Mouse (Mus musculus) adrenal gland, postnatal 14 days (tissue): ENCODE measurements around the gene Astn1. TPM values are rescaled to one million over a fixed set of nuclear protein-coding genes. Genes with fewer than 3 reads are reported as not detected.

ENCODE experiments used
- DNase-seq: peaks from one replicate; pipeline ENCODE4 v3.0.0; 2021; ENCODE audit warnings: mixed read lengths
- long read RNA-seq, 2 experiments: library from polyadenylated mRNA; stranded (forward); transcript quantifications; one replicate each; pipeline ENCODE4 v2.0.0; 2021
- total RNA-seq: library from RNA; stranded (reverse); gene quantifications from 2 replicates; pipeline ENCODE4 v1.2.3, GENCODE M21; 2021

The Astn1 gene
- 5.6 and 9.1 TPM in 2 replicates for total RNA-seq
- long read RNA-seq, experiment 1 = 0 reads
- long read RNA-seq, experiment 2 = 0 reads

DNA sequence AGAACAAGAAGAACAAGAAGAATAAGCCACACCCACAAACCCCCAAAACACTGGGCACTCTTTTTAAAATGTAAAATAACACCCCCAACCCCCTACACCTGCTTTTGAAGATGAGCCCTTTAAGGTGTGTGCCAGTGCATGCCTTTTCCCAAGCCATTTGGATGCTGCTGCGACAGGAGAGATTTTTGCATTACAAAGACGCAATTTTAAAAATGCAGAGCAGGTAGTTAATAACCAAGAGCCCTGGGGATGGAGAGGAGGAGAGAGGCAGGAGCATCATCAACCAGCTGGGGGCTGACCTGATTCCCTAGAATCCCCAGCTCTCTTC, at the start of gene Astn1:
Gene Astn1, plus strand, starts transcription at position 310 of the 328 bp plus-strand sequence.
- DNase-seq = no peak

DNA sequence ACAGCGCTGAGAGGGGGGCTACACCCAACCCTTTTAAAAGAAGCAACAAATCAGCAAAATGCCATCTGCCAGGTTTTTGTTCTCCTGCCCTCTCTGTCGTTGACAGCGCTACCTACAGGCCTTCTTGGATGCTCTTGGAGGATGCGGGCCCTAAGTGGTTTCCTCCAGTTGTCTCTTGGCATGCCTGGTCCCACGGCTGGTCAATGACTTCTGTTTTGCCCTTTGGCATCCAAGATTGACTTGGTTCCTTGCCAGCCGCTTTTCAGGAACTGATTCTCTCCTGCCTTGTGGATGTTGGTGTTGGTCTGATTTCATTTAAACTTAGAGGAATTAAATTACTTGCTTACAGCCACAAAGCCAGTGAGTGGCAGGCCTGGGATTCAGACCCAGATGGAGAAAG, 38.7 kb upstream of the Astn1 start:
- DNase-seq = no peak

DNA sequence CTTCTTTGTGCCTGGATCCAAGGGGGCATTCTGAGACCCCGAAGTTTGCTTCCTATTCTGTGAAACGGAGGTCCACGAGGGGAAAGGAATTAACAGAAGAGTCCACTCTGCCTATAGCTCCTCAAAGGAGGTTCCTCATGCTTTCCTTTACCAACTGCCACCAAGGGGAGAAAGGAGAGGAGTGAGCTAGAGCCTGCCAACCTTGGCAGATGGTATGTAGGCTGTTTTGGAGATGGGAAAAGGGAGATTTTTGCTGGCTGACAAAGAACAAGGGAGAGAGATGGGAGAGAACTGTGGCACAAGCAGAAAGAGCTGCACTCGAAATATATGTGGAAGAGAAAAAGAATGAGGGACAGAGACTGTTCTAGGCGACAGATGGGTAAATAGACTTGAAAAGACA, 33.9 kb upstream of the Astn1 start:
- DNase-seq = no peak

DNA sequence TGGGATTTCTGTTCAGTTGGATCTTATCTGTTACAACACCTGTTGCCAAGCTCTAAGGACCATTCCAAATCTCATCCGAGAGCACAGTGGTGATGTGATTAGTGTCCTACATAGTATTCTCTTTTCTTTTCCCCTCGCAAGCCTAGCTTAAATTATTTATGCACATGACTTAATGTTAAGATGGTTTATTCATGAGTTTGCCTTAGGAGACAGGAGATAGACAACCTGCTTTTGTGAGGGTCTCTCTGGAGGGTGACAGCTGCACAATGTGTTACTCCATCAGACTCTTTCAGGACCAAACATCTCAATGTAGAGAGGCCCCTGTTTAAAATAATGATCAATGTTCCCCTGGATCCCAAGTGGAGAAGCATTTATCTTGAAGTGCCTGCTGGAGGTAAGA, 33.2 kb upstream of the Astn1 start:
- no peak for DNase-seq

DNA sequence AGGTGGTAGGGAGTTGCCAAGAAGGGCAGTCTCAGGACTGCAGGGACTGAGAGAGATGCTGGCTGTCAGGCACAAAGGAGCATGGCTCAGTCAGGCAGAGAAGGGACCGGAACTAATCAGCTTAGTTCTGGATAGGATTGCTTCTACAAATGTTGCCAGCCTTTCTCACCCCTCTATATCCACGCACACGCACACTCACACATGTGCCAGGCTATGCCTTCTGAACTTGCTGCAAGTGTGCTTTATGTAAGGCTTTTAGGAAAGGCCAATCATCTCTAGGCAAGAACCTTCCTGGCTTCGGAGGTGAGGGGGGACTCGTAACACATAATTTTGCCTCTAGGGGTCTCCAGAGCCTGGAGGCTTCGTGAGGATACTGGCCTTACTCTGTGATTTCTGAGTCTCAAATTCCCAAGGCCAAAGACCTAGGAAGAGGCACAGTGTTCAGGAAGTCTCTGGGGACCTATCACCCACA, 18.8 kb upstream of the Astn1 start:
- DNase-seq = no peak

DNA sequence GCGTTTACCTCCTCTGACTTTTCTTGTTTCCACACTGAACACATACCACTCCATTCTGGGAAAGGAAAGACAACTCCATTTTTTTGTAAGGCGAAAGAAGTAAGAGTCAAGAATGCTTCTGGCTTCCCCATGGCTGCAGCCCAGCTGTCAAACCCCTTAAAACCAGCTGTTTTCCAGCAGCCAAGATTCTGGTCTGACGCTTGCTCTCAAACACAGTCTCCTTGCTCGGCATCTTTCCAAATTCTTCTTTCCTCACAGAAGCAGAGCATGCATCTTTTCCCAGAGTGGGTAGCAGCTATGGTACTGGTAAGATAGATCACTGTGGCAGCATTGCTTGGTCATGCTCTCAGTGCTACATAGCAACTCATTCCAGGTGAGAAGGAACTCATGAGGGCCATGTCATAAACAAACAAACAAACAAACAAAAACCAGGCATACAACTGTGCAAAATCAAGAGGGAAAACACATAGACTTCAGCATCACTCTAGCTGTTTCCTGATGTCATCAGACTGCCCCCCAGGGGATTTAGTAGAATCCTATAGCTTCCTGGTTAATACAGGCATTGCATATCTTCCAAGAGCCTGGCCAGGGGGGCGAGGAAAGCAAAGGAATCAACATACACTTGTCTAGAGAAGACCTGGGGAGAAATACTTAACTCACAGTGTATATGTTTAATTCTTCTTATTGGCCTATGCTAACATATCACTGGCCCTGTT, 8.3 kb upstream of the Astn1 start:
- DNase-seq = no peak

DNA sequence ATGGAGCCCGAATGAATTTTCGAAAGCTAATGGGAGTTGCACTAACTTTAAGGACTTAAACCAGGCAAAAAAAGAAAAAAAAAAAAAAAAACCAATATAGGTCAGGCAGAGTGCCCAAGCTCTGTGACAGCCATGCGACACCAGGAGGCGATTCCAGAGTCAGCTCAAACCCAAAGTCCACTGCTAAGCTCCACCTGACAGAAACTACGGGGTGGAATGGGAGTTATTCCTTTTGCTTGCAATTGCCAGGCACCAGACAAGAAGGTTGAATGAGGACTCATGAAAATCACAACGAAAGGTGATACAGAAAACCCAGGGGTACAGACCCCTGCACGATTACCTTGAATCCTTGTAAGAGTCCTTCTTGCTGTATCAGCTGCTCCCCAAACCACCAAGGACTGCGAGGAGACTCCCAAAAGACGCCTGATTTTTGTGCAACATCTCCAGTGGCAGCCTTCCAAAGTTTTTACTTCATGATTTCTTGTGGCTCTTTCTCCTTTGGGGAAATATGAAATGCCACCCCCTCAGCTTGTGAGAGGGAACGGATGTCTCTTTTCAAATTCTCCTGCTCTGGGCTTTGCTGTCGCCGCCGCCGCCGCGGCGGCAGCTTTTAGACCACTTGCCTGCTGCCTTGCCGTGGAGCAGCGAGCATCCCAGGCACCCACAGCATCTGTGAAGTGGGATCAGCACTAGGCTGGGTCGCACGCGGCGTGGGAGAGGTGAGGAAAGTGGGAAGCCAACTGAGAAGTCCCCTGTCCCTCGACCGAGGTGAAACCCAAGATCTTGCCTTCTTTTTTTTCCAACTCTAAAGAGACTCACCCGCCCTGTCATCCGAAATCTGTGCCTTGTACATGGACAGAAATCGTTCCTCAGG, 6.7 kb upstream of the Astn1 start:
- DNase-seq = peak; percentile 21

DNA sequence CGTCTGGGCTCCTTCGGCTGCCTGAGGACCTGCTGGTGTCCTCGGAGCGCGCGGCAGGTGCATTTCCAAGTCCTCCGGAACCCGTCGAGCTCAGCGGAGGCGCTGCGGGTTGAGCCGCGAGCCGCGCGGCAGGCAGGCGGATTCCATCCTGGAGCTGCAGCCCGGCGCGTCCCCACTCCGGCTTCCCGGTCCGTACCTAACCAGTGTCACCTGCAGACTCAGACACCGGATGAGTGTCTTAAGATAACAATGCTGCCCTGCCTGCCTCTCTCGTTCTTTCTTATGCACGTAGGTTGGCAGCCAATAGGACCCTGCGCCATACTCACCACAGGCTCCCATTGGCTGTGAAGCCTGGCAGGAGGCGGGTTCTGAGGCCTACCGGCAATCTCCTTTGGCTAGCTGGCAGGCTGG, 6.0 kb upstream of the Astn1 start, which contains the start of gene Brinp2:
Gene Brinp2, minus strand, starts transcription at position 276 of the 411 bp plus-strand sequence.
- peak; percentile 84 for DNase-seq

DNA sequence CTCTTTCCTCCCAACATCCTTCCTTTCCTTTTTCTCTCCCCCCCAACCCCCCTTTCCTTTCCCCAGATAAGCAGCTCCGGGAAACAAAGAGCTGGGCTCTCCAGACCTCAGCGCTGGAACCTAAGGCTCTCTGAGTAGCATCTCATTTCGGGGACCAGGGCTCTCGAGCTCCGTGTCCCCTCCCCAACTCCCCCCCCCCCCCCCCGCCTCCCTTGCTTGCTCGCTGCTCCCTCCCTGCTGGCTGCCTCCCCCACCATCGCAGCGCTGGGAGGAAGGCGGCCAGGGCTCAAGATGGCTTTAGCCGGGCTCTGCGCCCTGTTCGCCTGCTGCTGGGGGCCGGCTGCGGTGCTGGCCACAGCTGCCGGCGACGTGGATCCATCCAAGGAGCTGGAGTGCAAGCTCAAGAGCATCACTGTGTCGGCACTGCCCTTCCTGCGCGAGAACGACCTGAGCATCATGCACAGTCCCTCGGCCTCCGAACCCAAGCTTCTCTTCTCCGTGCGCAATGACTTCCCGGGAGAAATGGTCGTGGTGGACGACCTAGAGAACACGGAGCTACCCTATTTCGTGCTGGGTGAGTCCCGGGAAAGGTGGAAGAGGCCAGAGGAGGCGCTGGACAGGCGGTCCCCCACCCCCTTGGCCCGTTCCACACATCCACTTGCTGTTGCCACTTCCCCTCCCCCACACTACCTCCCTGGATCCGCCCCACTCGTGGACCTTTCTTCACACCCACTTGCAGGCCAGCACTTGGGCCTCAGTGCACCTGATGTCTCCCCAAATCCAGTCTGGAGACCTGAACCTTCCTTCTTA, 424 bp downstream of the Astn1 start:
- no peak for DNase-seq

DNA sequence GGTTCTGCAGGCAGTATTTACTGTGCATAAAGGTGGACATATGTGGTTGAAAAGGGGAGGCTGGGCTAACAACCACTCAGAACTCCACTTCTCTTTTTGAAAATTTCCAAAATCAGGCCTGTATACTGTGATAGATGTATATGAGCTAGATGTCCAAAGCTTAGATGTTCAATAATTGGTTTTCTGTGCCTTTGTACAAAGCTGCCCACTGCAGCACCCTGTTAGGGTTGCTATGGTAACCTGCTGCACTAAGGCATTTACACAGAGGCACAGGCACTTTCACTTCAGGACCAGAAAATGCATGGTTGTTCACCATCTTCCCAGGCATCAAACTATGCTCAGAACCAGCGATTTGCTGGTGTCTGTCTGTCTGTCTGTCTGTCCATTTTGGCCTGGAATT, 2.4 kb downstream of the Astn1 start:
- DNase-seq = no peak

DNA sequence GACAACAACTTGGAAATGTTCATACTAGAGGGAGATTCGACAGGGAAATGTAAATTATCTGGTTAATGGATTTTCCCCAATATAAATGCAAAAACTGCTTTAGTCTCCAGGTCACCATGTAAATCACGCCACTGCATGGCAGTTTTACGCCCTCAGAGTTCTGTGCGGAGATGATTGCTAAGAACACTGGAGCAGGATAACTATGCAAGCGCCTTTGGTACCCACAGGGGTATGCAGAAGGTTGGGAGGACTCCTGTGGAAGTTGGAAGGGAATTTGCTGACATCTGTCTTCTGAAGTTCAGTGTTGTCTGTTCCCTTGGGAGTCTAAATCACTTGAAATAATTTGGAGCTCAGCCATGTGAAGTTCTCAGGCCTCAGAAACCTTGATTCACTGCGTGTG, 20.2 kb downstream of the Astn1 start:
- no peak for DNase-seq

DNA sequence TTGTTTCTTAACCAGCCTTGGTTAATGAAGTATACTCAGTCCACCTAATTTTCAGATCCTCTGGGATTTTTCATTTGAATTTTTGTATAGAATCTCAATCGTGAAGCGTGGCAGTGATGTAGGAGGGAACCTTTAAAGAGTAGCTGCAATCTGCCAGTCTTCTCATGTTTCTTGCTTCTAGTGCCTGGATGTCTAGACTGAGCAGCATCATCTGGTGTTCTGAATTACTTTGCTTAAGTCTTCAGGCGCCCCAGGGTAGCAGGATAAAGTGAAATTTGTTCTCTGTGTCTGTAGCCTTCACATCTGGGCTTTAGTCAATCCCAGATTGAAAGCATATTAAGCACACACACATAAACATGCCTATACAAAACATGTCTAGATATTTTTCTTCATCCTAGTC, 21.1 kb downstream of the Astn1 start:
- DNase-seq = no peak

DNA sequence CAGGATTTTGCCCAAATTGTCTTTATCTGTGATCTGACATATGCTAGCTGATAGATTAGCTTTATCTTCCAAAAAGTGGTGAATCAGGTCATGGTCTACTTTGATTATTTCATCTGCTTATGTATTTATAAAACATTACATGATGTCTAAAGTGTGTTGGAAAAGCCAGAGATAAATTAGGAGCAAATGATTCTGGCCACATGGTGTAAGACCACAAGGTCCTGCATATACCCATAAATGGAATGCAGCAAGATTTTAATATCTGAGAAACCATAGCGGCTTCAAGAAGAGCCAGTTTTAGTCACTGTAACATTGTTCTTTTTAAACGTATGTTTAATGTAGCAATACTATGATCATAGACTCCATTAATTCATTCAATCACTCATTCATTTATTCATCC, 23.2 kb downstream of the Astn1 start:
- no peak for DNase-seq

DNA sequence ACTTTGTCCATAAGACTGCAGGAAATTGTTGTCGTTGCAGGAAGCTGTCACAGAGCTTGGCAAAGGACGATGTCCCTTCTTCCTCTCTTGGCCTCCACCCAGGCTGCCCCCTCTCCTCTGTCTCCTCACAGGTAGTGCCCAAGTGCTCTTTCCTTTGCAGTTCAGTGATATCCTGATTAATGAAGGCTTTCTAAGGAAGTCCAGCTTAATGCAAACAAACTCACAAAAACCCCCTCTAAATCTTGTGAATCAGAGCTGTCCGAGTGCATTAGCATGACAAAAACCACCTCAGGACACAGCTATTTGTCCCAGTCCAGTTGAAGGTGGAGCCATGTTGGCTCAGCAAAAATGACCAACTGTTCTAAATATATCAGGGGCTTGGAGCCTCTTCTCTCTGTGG, 24.7 kb downstream of the Astn1 start:
- no peak for DNase-seq

DNA sequence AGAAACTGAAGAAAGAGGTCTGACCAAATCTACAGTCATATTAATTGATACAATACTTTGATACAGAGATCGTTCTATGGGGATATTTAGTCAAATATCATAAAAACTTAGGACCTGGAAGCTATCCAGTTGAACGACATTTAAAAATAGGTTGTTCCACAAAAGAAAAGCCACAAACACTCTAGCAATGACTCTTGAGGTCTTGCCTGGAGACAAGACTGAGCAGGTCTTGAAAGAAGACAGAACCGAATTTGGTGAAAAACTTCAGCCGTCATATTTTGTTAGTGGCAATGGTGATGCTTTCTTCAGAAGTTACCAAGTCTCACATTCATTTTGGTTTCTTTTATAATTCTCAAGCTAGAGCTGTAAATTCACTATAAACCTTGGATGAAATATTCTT, 26.9 kb downstream of the Astn1 start:
- DNase-seq = no peak

DNA sequence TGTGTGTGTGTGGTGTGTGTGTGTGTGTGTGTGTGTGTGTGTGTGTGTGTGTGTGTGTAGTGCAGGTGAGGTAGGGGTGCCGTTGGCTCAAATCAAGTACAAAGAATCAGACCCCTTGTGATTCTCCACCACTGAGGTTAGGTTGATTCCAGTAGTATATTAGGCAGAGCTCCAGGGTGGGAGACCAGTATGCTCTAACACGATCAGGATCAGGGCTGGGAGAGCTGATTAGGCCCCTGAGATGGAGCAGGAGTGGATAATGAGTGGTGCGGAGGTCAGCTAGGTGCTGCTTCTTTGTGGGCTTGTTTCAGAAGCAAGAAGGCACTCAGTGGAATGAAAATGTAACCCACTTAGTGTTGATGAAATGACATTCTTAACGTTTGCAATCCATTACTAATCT, 28.6 kb downstream of the Astn1 start:
- DNase-seq = no peak

DNA sequence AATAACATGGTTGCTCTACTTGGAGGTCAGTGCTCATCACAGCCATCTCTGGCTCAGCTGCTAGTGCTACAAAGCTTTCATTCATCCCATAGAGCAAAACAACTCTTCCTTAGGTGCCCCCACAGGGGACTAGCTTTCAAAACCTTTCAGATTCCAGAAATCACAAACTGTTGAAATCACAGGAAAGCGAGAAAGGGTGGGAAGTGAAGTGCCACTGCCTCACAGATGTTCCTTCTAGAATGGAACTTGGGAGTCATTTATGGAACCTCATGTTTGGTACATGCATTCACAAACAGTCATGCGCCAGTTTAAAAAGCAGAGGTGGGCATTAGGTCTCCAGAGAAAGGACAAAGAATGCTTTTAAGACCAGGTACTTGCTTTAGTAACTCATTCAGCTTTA, 35.0 kb downstream of the Astn1 start:
- DNase-seq = no peak

DNA sequence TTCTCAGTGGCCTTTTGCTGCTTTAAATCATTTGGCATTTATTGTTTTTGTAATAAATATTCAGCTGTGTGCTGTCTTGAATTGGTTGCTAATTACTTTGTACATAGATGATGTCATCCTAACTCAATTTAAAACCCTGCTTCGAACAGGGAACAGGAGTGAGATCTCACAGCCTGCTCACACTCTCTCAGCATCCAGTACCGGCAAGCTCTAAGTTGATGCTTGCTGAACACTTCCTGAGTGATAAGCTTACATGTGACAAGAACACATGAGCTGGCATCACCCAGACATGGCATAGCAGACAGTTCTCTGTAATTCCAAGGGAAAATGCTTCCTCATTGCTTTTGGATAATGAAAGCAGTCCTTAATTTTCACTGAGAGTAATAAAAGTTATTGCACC, 38.8 kb downstream of the Astn1 start:
- no peak for DNase-seq

DNA sequence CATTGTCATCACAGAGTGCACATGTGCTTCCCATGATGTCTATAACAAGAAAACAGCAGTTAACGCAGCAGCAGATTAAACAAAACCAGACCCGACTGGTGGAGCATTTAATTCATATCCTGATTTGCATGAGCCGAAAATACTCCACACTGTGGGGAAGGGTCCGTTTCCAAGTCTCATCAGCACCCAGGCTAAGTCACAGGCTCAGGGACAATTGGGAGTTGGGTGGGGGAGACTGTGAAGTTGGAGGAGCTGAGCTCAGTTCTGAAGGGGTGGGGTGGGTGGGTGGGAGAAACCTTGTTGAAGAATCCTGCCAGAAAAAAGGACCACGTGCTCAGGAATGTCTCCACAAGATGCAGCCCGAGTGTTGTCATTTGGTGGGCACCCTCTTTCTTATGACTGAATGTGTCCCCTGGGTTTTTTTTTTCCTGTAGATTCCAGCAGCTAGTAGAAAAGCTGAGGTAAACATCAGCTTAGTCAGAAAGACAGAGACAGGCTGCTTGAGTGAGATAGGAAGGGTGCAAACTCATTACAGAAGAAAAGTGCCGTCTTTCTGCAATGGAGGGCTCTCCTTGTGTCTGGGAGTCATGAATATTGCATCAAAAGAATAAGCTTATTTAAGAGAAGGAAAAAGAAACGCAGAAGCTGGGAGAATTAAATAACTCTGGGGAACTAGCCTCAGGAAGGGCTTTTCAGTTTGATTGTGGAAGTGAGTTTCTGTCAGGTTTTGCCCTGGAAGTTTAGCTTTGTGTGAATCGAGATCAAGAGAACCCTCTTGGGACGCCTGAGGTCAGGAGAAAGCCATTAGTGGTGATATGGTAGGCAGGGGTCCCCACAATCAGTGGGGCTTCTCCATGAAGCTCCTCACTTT, 44.1 kb downstream of the Astn1 start:
- no peak for DNase-seq

DNA sequence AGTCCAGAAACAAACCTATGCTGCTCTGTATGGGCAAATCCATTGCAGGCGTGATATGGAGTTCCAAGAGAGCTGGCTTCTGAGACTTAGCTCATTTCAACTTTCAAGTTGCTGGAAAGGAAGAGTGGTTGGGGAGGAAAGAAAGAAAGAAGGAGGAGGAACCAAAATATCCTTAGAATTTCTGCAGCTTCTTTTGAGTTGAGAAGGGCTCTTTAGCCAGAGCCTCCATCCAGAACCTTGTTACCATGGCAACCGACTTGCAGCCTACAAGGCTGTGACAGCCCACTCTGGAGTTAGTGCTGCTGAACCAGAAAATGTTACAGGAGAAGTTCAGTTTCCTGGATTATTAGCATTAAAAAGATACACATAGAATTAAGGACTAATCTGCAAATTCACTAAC, 46.1 kb downstream of the Astn1 start:
- DNase-seq = no peak

DNA sequence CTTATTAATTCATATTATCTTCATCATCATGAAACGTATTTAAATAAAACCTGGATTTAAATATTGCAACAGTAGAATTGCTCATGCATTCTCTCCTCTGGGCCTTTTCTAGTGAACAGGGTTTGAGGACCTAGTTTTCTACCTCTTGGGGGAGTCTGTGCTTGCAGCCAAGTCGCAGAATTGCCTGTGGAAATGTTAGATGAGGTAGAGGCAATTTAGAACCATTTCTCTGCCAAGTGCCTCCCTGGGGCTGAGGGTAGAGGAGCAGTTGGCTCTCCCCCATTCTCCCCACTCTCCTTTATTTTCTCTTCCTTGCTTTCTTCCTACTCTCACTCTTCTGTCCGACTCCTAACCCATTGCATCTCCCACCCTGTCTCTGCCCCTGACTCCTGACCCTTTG, 49.1 kb downstream of the Astn1 start:
- DNase-seq = no peak

DNA sequence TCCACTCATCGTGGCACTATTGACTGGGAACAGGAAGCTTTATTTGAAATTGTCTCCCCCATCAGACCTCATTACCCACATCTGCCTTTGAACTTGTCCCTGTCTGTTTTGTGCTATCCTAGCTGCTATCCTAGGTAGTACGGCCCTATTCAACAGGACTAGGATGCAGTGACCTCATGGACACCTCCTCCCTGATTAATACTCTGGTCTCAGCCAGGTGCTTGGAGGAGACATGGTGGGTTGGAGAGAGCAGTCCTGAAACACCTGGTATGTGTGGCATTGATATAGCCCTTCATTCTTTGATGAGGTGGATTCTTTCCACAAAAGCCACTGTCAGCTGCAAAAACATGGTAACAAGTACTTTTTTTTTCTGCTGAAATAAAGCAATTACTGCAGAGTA, 52.1 kb downstream of the Astn1 start:
- no peak for DNase-seq
